Mouse (Mus musculus) stomach, postnatal 0 days (tissue): ENCODE data around the gene Cyp4v3.

ENCODE experiments used
- CTCF ChIP-seq: IDR thresholded peaks from 2 replicates; pipeline ENCODE4 v1.5.1; 2016; ENCODE audit warnings: antibody characterized with exemption, low read depth, mild to moderate bottlenecking, moderate library complexity
- EP300 ChIP-seq: optimal IDR thresholded peaks from 2 replicates; pipeline ENCODE3; 2016; ENCODE audit warnings: antibody characterized with exemption

DNA sequence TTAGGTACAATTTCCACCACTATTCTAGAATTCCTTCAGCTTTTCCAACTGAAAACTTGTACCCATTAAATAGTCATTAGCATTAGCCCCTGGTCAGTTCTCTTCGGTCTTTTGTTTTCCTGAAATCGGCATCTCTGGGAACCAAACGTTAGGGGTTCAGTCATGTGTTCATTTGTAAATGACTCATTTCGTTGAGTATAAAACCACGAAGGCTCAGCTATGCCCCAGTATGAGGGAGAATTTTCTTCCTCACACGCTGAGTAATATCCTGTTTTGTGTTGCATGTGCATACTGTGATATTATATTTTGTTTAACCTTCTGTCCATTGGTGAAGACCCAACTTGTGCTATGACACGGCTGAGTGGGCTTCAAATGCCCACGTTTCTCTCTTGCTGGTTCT, 74.6 kb downstream of the Cyp4v3 start:
- TF ChIP-seq CTCF (no peak), EP300 (no peak)
